Mouse (Mus musculus) ES-Bruce4 (cell line): ENCODE results near the gene Dnm1.

Source experiments
- CTCF ChIP-seq: IDR thresholded peaks from one replicate; pipeline ENCODE4 v1.8.1; 2011; ENCODE audit warnings: low read depth, low read length
- EP300 ChIP-seq: IDR thresholded peaks from 2 replicates; pipeline ENCODE4 v1.6.1; 2011; ENCODE audit warnings: low read depth, low read length; ENCODE audit not compliant: insufficient read depth
- POLR2A ChIP-seq: IDR thresholded peaks from one replicate; pipeline ENCODE4 v1.8.1; 2011; ENCODE audit warnings: low read length; ENCODE audit not compliant: insufficient read depth

GRCm38 (mm10) chr2:32307941-32308760 lies 45.0 kb downstream of the Dnm1 start:
- TF ChIP-seq POLR2A (no peak), EP300 (no peak), CTCF (peak; percentile 81)
